Mouse (Mus musculus) monocyte, adult 59 days (primary cell): ENCODE data around the gene Csnk1g1. TPM values are rescaled to one million over a fixed set of nuclear protein-coding genes. Genes with fewer than 3 reads are reported as not detected.

Experiments used
- total RNA-seq, 2 experiments: library from RNA; stranded (reverse); gene quantifications; one replicate each; pipeline ENCODE4 v1.2.4; 2023

The Csnk1g1 gene
- total RNA-seq, result 10 to 100 TPM; 37.9 to 39.7 TPM

GRCm38 (mm10) chr9:65908394-65909300 lies at the start of gene Csnk1g1, which contains the start of gene Trip4:
Gene Csnk1g1, plus strand, starts transcription at chr9:65908924.
Gene Trip4, minus strand, starts transcription at chr9:65908794.

GRCm38 (mm10) chr9:65890143-65890628 lies 18.5 kb upstream of the Csnk1g1 start, which contains the start of gene Pclaf:
Gene Pclaf, plus strand, starts transcription at chr9:65890237.

GRCm38 (mm10) chr9:66059583-66060307 lies 151.0 kb downstream of the Csnk1g1 start, which contains the start of gene Ppib:
Gene Ppib, plus strand, starts transcription at chr9:66060222.

GRCm38 (mm10) chr9:66069583-66069982 lies 160.9 kb downstream of the Csnk1g1 start, which contains the start of gene Snx22:
Gene Snx22, minus strand, starts transcription at chr9:66069719.

Other genes starting within 250 kb of the Csnk1g1 start
- 100 to 1,000 TPM in 1 of 2 experiments, 10 to 100 TPM in 1; 79.6 to 103 TPM for gene Oaz2, start 240.9 kb upstream of the Csnk1g1 start, total RNA-seq
- gene Zfp609, start 81.4 kb upstream of the Csnk1g1 start, total RNA-seq, result 10 to 100 TPM; 23.6 to 29.1 TPM
- gene Pclaf, start 18.7 kb upstream of the Csnk1g1 start, total RNA-seq, result 1 to 10 TPM in 1 of 2 experiments, under 1 TPM in 1; 0.94 to 3.1 TPM
- 10 to 100 TPM; 20.2 to 23.3 TPM for gene Trip4, start 130 bp upstream of the Csnk1g1 start, total RNA-seq
- 100 to 1,000 TPM; 285 to 289 TPM for gene Ppib, start 151.3 kb downstream of the Csnk1g1 start, total RNA-seq
- gene Snx22, start 160.8 kb downstream of the Csnk1g1 start, total RNA-seq, result under 1 TPM in 1 of 2 experiments, not detected in 1; 0.88 TPM
- gene Snx1, start 217.7 kb downstream of the Csnk1g1 start, total RNA-seq, result 100 to 1,000 TPM; 131 to 145 TPM
- gene Ciao2a, start 217.7 kb downstream of the Csnk1g1 start, total RNA-seq, result 10 to 100 TPM; 73.8 to 91.4 TPM
- gene Dapk2, start 249.3 kb downstream of the Csnk1g1 start, total RNA-seq, result not detected